8 mouse cellular contexts compared by ENCODE assay signal in the genomic region with DNA sequence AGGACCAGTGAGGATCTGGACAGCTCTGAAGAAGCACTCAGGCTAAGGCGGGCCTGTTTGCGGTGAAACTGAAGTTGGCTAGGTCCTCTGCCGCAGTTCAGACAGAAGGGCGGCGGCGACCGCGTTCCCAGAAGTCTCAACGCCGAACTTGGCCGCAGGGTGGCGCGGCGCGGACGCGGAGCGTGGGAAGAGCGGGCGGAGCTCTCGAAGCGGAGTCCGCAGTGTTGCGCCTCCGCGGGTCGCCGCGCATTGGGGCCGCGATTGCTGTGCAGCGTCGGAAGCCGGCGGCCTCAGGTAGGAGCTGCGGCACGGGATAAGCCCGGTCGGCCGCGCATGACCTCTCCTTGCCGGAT. TPM values are rescaled to one million over a fixed set of nuclear protein-coding genes. Genes with fewer than 3 reads are reported as not detected.
DNase-seq lines count a peak whose midpoint lies in the region; ATAC-seq and TF ChIP-seq lines count a peak whose summit lies in the region.

No protein-coding gene starts in this region.

- peak; percentile 17; the same call in 1 of the 2 replicates for TF ChIP-seq CTCF in G1E (IDR thresholded peaks at IDR 0.05; ENCODE audit: low read depth, low read length)
- TF ChIP-seq CTCF in liver, postnatal 0 days (IDR thresholded peaks at IDR 0.05; ENCODE audit: low read depth) = peak; percentile 94
- TF ChIP-seq CTCF in testis, adult 2 months (IDR thresholded peaks at IDR 0.05; ENCODE audit: control insufficient read depth, insufficient read depth, insufficient replicate concordance, low read depth, low read length) = peak; percentile 67

- H3K9ac ChIP-seq in forebrain, embryonic 15.5 days (replicated peaks) = peak overlapping the region; percentile 76
- peak overlapping the region; percentile 77 for H3K9ac ChIP-seq in liver, postnatal 0 days (replicated peaks)
- peak overlapping the region; percentile 78 for H3K9ac ChIP-seq in neural tube, embryonic 14.5 days (replicated peaks; ENCODE audit: low read depth, low read length)

- peaks cover 6% of the 10 kb centered on the region; the same call in 1 of the 2 replicates for H3K27me3 ChIP-seq in G1E (ENCODE audit: insufficient read depth, low read length)
- no peaks in the 10 kb centered on the region for H3K27me3 ChIP-seq in forebrain, embryonic 15.5 days
- no peaks in the 10 kb centered on the region for H3K27me3 ChIP-seq in liver, postnatal 0 days (ENCODE audit: insufficient read depth, low read length)
- H3K27me3 ChIP-seq in neural tube, embryonic 14.5 days (ENCODE audit: control insufficient read depth, insufficient read depth, low read length) = no peaks in the 10 kb centered on the region; the same call in 1 of the 2 replicates
- no peaks in the 10 kb centered on the region for H3K27me3 ChIP-seq in testis, adult 2 months (ENCODE audit: control insufficient read depth, insufficient read depth, low read length)

- intact Hi-C loops in heart, postnatal 25 days (cut with DNase I) = loop anchor here (1.0 to 5.0 kb wide), 3 partner anchors 39 to 156 kb away; partner anchors contain the start of gene Cr1l

- peak overlapping the region; percentile 85 for H3K4me3 ChIP-seq in G1E (ENCODE audit: low read depth, low read length)
- H3K4me3 ChIP-seq in forebrain, embryonic 15.5 days = peak overlapping the region; percentile 81
- peak overlapping the region; percentile 79 for H3K4me3 ChIP-seq in liver, postnatal 0 days (ENCODE audit: low read depth, low read length)
- peak overlapping the region; percentile 77 for H3K4me3 ChIP-seq in neural tube, embryonic 14.5 days (ENCODE audit: low read depth, low read length)
- peak overlapping the region; percentile 89 for H3K4me3 ChIP-seq in testis, adult 2 months (ENCODE audit: control insufficient read depth, low read depth, low read length)

- DNase-seq in G1E (ENCODE audit: low spot score) = peak; percentile 36
- peak; percentile 91 for DNase-seq in cerebellum, adult 11-12 months
- peak; percentile 85 for DNase-seq in heart, postnatal 25 days (ENCODE audit: low spot score)
- DNase-seq in layer of hippocampus, adult 11-12 months (ENCODE audit: low spot score) = peak; percentile 93
- DNase-seq in liver, postnatal 0 days = peak; percentile 91

- peak overlapping the region; percentile 90 for H3K4me2 ChIP-seq in forebrain, embryonic 15.5 days (replicated peaks)
- peak overlapping the region; percentile 99 for H3K4me2 ChIP-seq in liver, postnatal 0 days (ENCODE audit: low read depth, low read length)
- H3K4me2 ChIP-seq in neural tube, embryonic 14.5 days (ENCODE audit: low read depth, low read length) = peak overlapping the region; percentile 92

- peak; percentile 64; the same call in 1 of the 2 replicates for TF ChIP-seq POLR2A in testis, adult 2 months (IDR thresholded peaks at IDR 0.05; ENCODE audit: control insufficient read depth, low read depth, low read length)

- H3K27ac ChIP-seq in forebrain, embryonic 15.5 days (replicated peaks) = peak overlapping the region; percentile 79
- H3K27ac ChIP-seq in liver, postnatal 0 days (ENCODE audit: low read depth) = peak overlapping the region; percentile 65
- H3K27ac ChIP-seq in neural tube, embryonic 14.5 days (ENCODE audit: low read depth, low read length) = peak overlapping the region; percentile 75; the same call in 1 of the 2 replicates
- H3K27ac ChIP-seq in testis, adult 2 months (ENCODE audit: control insufficient read depth, insufficient read depth, low read depth, low read length) = peak overlapping the region; percentile 30

- peaks cover 52% of the 10 kb centered on the region for H3K4me1 ChIP-seq in G1E (ENCODE audit: insufficient read depth, low read depth, low read length)
- peaks cover 19% of the 10 kb centered on the region for H3K4me1 ChIP-seq in forebrain, embryonic 15.5 days
- H3K4me1 ChIP-seq in liver, postnatal 0 days (ENCODE audit: insufficient read depth) = peaks cover 23% of the 10 kb centered on the region
- H3K4me1 ChIP-seq in neural tube, embryonic 14.5 days (ENCODE audit: control insufficient read depth, insufficient read depth, low read length) = peaks cover 15% of the 10 kb centered on the region
- peaks cover 9% of the 10 kb centered on the region for H3K4me1 ChIP-seq in testis, adult 2 months (ENCODE audit: control insufficient read depth, insufficient read depth, low read length)

- TF ChIP-seq EP300 in liver, postnatal 0 days (IDR thresholded peaks at IDR 0.05; ENCODE audit: low read depth) = no peak

- peak; percentile 6; the same call in 1 of the 2 replicates for ATAC-seq in G1E (ENCODE audit: extremely low read depth, insufficient number of reproducible peaks, low FRiP score, poor library complexity, severe bottlenecking)
- peak; percentile 92 for ATAC-seq in forebrain, embryonic 15.5 days (replicated peaks)
- ATAC-seq in liver, postnatal 0 days = peak; percentile 91
- ATAC-seq in neural tube, embryonic 14.5 days (ENCODE audit: low read depth) = peak; percentile 91

- no peaks in the 10 kb centered on the region for H3K36me3 ChIP-seq in G1E (replicated peaks)
- H3K36me3 ChIP-seq in forebrain, embryonic 15.5 days = no peaks in the 10 kb centered on the region
- no peaks in the 10 kb centered on the region for H3K36me3 ChIP-seq in liver, postnatal 0 days (replicated peaks; ENCODE audit: insufficient read depth, low read length)
- no peaks in the 10 kb centered on the region for H3K36me3 ChIP-seq in neural tube, embryonic 14.5 days (ENCODE audit: control insufficient read depth, insufficient read depth, low read length)
- H3K36me3 ChIP-seq in testis, adult 2 months (ENCODE audit: control insufficient read depth, insufficient read depth, low read length) = no peaks in the 10 kb centered on the region

- H3K9me3 ChIP-seq in G1E (replicated peaks) = no peaks in the 10 kb centered on the region
- H3K9me3 ChIP-seq in forebrain, embryonic 15.5 days = no peaks in the 10 kb centered on the region
- H3K9me3 ChIP-seq in liver, postnatal 0 days (ENCODE audit: low read length) = no peaks in the 10 kb centered on the region
- no peaks in the 10 kb centered on the region for H3K9me3 ChIP-seq in neural tube, embryonic 14.5 days (ENCODE audit: control insufficient read depth, low read length)

- under 1% methylated on average over 42 of the region's 42 CpGs for WGBS in forebrain, embryonic 15.5 days
- WGBS in liver, postnatal 0 days (ENCODE audit: insufficient replicate concordance) = 2% methylated on average over 31 of the region's 42 CpGs
- WGBS in neural tube, embryonic 14.5 days = under 1% methylated on average over 42 of the region's 42 CpGs

RNA-seq across cellular contexts. Expression of gene Cd34, which starts 37.5 kb away (rescaled TPM):
- total RNA-seq in G1E (2014; fragmentation: Nextera tagmentation) (0.29 and 0.45 TPM in 2 replicates), G1E (2017) (0.70 and 0.93 TPM in 2 replicates)
- 0.29 and 0.34 TPM in 2 replicates for polyA plus RNA-seq in G1E (2012)
- 25.2 and 26.3 TPM in 2 replicates for polyA plus RNA-seq in forebrain, embryonic 15.5 days (2015; fragmentation: Nextera tagmentation; extraction: Ambion mirVana)
- 100 to 1,000 TPM in 1 of 2 experiments, 10 to 100 TPM in 1; 97.4 to 128 TPM for total RNA-seq in heart, postnatal 25 days (2021)
- polyA plus RNA-seq in liver, postnatal 0 days (2015; fragmentation: Nextera tagmentation; extraction: Ambion mirVana) = 6.4 and 6.5 TPM in 2 replicates
- 19.5 and 34.2 TPM in 2 replicates for polyA plus RNA-seq in neural tube, embryonic 14.5 days (2014; fragmentation: Nextera tagmentation; extraction: Ambion mirVana)
- 7.7 and 7.9 TPM in 2 replicates for polyA plus RNA-seq in testis, adult 2 months (2012; rRNA removed)

Comparison
In these comparisons a context has a peak if more than half of its experiments do, and no peak if none do; other contexts are left out.
1. Peak in every context shown above with its lines: DNase-seq, ATAC-seq, H3K4me3 ChIP-seq and H3K27ac ChIP-seq.
2. ATAC-seq: peak in every context shown above with its lines; median percentile 92 in forebrain, embryonic 15.5 days; 91 in liver, postnatal 0 days; 91 in neural tube, embryonic 14.5 days; 6 in G1E.
3. DNase-seq: peak in every context shown above with its lines; median percentile 93 in layer of hippocampus, adult 11-12 months; 91 in cerebellum, adult 11-12 months; 91 in liver, postnatal 0 days; 85 in heart, postnatal 25 days; 36 in G1E.
4. CTCF ChIP-seq: peak in every context shown above with its lines; median percentile 94 in liver, postnatal 0 days; 67 in testis, adult 2 months; 17 in G1E.